Mouse (Mus musculus): Measurements from ENCODE around the gene Wfdc12.

GRCm38 (mm10) chr2:164161515-164162055 is 28.8 kb downstream of the Wfdc12 start:
- TF ChIP-seq CTCF (IDR thresholded peaks at IDR 0.05), result no peak
- TF ChIP-seq POLR2A (IDR thresholded peaks at IDR 0.05; ENCODE audit: insufficient read depth, low read depth, low read length), result no peak
- TF ChIP-seq EP300 (IDR thresholded peaks at IDR 0.05; ENCODE audit: insufficient read depth, low read depth, low read length), result no peak
